Mouse (Mus musculus) small intestine, adult 2 months (tissue): Measurements from ENCODE around the gene Nt5dc3.

Source experiments
- CTCF ChIP-seq: fragments of 200-500 bp; IDR thresholded peaks from 2 replicates; pipeline ENCODE4 v1.5.1; 2012; ENCODE audit warnings: low read depth, mild to moderate bottlenecking, control low read depth, inconsistent platforms, low read length, moderate library complexity, mixed read lengths; ENCODE audit not compliant: insufficient replicate concordance, insufficient read length; ENCODE audit errors: extremely low read depth
- POLR2A ChIP-seq: fragments of 200-500 bp; IDR thresholded peaks from 2 replicates; pipeline ENCODE4 v1.6.1; 2012; ENCODE audit warnings: low read depth, mild to moderate bottlenecking, control low read depth, inconsistent platforms, low read length, moderate library complexity

DNA sequence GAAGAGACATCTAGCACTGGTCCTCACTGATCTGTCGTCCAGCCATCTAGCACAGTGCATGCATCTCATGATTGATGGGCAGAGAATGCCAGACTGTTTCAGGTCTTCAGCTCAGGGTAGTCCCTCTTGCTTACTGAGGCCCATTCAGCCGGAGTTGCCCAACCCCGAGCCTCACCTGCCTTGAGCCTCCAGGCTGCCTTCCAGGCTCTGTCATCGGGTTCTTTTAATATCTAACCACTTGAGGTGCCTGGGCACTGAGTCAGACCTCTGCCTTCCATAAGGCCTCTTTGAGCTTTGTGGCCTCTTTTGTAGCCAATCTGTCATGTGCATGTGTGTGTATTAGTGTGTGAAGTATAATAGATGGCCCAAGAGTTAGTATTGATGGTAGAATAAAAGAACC, 70.7 kb downstream of the Nt5dc3 start:
- no peak for TF ChIP-seq CTCF
- TF ChIP-seq POLR2A: no peak
